Mouse (Mus musculus): ENCODE data around the gene Pde7b.

DNA sequence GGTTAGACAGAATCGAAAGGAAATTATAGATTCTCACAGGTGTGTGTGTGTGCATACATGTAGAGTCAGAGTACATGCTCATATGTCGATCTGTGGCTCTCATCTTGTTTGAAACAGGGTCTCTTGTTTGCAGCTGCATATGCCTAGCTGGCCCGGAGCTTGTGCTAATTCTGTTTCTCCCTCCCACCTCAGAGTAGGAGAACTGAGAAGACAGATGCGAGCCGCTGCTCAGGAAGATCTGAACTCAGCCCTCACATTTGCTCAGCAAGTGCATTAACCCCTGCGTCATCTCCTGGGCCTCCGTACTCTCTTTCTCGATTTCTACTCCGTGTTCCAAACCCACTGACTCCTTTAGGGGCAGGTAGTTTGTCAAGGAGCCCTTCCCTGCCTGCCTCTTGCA, 25.0 kb downstream of the Pde7b start:
- TF ChIP-seq CTCF (IDR thresholded peaks at IDR 0.05; ENCODE audit: low read depth) (no peak), EP300 (optimal IDR thresholded peaks at IDR 0.05) (no peak)
